Mouse (Mus musculus): Measurements from ENCODE around the gene 1300017J02Rik. TPM values are rescaled to one million over a fixed set of nuclear protein-coding genes. Genes with fewer than 3 reads are reported as not detected.

The 1300017J02Rik gene
- polyA plus RNA-seq, 1 experiment from 2014 or later, result 2.9 TPM

DNA sequence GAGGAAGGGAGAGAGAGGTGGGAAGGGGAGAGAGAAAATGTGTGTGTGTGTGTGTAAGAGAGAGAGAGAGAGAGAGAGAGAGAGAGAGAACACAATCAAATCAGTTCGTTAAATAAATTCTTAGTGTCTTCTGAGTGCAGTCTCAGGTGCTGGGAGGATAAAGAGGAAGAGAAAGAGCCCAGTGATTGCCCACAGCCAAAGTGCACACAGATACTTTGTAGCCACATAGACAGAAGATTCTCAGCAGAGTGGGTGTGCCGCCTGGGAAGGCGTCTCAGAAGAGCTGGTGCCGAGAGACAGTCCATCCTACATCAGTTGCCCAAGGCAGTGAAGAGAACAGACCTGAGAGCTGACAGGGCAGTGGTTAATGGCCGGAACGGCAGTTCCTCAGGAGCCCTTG, 90.6 kb downstream of the 1300017J02Rik start:
- H3K27me3 ChIP-seq (ENCODE audit: control insufficient read depth, insufficient read depth, low read length), result no peaks in the 10 kb centered on the region
- H3K4me1 ChIP-seq (replicated peaks; ENCODE audit: control insufficient read depth, insufficient read depth, low read length), result no peaks in the 10 kb centered on the region
- H3K36me3 ChIP-seq (ENCODE audit: control insufficient read depth, insufficient read depth, low read length), result no peaks in the 10 kb centered on the region
- no peak for DNase-seq (ENCODE audit: low spot score)
- H3K27ac ChIP-seq (ENCODE audit: low read depth, low read length), result no peak overlapping the region
- WGBS, result 77% methylated on average over 6 of the region's 6 CpGs
- no peak for ATAC-seq (replicated peaks; ENCODE audit: low FRiP score)
- no peak overlapping the region for H3K4me2 ChIP-seq (ENCODE audit: low read depth, low read length, severe bottlenecking)
- no peak overlapping the region for H3K4me3 ChIP-seq (ENCODE audit: low read depth, low read length)
- no peaks in the 10 kb centered on the region for H3K9me3 ChIP-seq (ENCODE audit: control insufficient read depth, low read length)
- H3K9ac ChIP-seq (ENCODE audit: low read length), result no peak overlapping the region

GRCm38 (mm10) chr9:103213631-103214030, 91.3 kb downstream of the 1300017J02Rik start:
- H3K4me1 ChIP-seq (replicated peaks; ENCODE audit: control insufficient read depth, insufficient read depth, low read length), result no peaks in the 10 kb centered on the region
- DNase-seq (ENCODE audit: low spot score) (no peak), ATAC-seq (replicated peaks; ENCODE audit: low FRiP score) (no peak)
- no peaks in the 10 kb centered on the region for H3K9me3 ChIP-seq (ENCODE audit: control insufficient read depth, low read length)
- H3K27me3 ChIP-seq (ENCODE audit: control insufficient read depth, insufficient read depth, low read length), result no peaks in the 10 kb centered on the region
- H3K4me3 ChIP-seq (ENCODE audit: low read depth, low read length), result no peak overlapping the region
- H3K27ac ChIP-seq (ENCODE audit: low read depth, low read length), result no peak overlapping the region
- no peak overlapping the region for H3K4me2 ChIP-seq (ENCODE audit: low read depth, low read length, severe bottlenecking)
- no peaks in the 10 kb centered on the region for H3K36me3 ChIP-seq (ENCODE audit: control insufficient read depth, insufficient read depth, low read length)
- WGBS, result 69% methylated on average over 2 of the region's 2 CpGs
- H3K9ac ChIP-seq (ENCODE audit: low read length), result no peak overlapping the region

GRCm38 (mm10) chr9:103212654-103213420, 92.0 kb downstream of the 1300017J02Rik start:
- Histone ChIP-seq H3K4me1 (replicated peaks; ENCODE audit: control insufficient read depth, insufficient read depth, low read length) (no peaks in the 10 kb centered on the region), H3K36me3 (ENCODE audit: control insufficient read depth, insufficient read depth, low read length) (no peaks in the 10 kb centered on the region), H3K27me3 (ENCODE audit: control insufficient read depth, insufficient read depth, low read length) (no peaks in the 10 kb centered on the region), H3K9me3 (ENCODE audit: control insufficient read depth, low read length) (no peaks in the 10 kb centered on the region), H3K4me2 (ENCODE audit: low read depth, low read length, severe bottlenecking) (no peak overlapping the region), H3K4me3 (ENCODE audit: low read depth, low read length) (no peak overlapping the region), H3K9ac (ENCODE audit: low read length) (no peak overlapping the region), H3K27ac (ENCODE audit: low read depth, low read length) (no peak overlapping the region)
- ATAC-seq (replicated peaks; ENCODE audit: low FRiP score) (no peak), DNase-seq (ENCODE audit: low spot score) (no peak)
- 87% methylated on average over 28 of the region's 28 CpGs for WGBS

DNA sequence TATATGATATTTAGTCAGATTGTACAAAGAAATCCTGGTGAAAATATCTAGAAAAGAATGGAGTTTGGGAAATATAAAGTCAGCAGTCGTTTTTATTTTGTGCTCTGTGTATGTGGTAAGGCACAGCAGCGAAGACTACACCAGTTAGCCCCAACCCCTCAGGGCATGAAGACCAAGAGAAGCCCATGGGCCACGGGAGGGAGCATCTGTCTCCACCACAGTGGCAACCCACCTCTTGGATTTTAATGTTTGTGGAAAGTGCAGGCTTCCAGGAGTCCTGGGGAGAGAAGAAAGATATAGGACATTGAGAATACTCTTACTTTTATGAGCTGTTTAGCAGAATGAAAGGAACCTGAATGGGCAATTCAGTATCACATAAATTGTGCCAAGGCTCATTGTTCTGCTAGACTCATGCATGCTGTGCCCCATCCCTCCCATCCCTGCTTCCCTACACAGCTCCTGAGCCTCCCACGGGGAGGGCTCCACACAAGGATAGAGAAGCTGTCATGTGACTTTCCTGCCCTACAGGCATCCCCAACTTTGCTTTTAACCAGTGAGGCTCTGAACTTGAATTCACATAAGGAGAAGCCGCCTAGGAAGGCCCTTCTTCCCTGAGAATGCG, 96.0 kb downstream of the 1300017J02Rik start:
- no peak for DNase-seq (ENCODE audit: low spot score)
- 60% methylated on average over 6 of the region's 6 CpGs for WGBS
- ATAC-seq (replicated peaks; ENCODE audit: low FRiP score), result no peak

GRCm38 (mm10) chr9:103207846-103208245, 97.0 kb downstream of the 1300017J02Rik start:
- H3K4me1 ChIP-seq (replicated peaks; ENCODE audit: control insufficient read depth, insufficient read depth, low read length), result no peaks in the 10 kb centered on the region
- H3K36me3 ChIP-seq (ENCODE audit: control insufficient read depth, insufficient read depth, low read length), result no peaks in the 10 kb centered on the region
- DNase-seq (ENCODE audit: low spot score) (peak; percentile 89), ATAC-seq (replicated peaks; ENCODE audit: low FRiP score) (peak; percentile 90)
- no peaks in the 10 kb centered on the region for H3K9me3 ChIP-seq (ENCODE audit: control insufficient read depth, low read length)
- H3K27ac ChIP-seq (ENCODE audit: low read depth, low read length), result no peak overlapping the region
- H3K9ac ChIP-seq (ENCODE audit: low read length), result no peak overlapping the region
- H3K27me3 ChIP-seq (ENCODE audit: control insufficient read depth, insufficient read depth, low read length), result no peaks in the 10 kb centered on the region
- no peak overlapping the region for H3K4me3 ChIP-seq (ENCODE audit: low read depth, low read length)
- 10% methylated on average over 16 of the region's 16 CpGs for WGBS
- H3K4me2 ChIP-seq (ENCODE audit: low read depth, low read length, severe bottlenecking), result peak overlapping the region; percentile 27; the same call in 1 of the 2 replicates

More for the DNA sequence above, 96.0 kb downstream of the 1300017J02Rik start:
- H3K4me2 ChIP-seq (ENCODE audit: low read depth, low read length, severe bottlenecking), result no peak overlapping the region
- no peaks in the 10 kb centered on the region for H3K9me3 ChIP-seq (ENCODE audit: control insufficient read depth, low read length)
- no peaks in the 10 kb centered on the region for H3K36me3 ChIP-seq (ENCODE audit: control insufficient read depth, insufficient read depth, low read length)
- H3K27ac ChIP-seq (ENCODE audit: low read depth, low read length), result no peak overlapping the region
- no peaks in the 10 kb centered on the region for H3K27me3 ChIP-seq (ENCODE audit: control insufficient read depth, insufficient read depth, low read length)
- H3K9ac ChIP-seq (ENCODE audit: low read length), result no peak overlapping the region
- H3K4me1 ChIP-seq (replicated peaks; ENCODE audit: control insufficient read depth, insufficient read depth, low read length), result no peaks in the 10 kb centered on the region
- no peak overlapping the region for H3K4me3 ChIP-seq (ENCODE audit: low read depth, low read length)

DNA sequence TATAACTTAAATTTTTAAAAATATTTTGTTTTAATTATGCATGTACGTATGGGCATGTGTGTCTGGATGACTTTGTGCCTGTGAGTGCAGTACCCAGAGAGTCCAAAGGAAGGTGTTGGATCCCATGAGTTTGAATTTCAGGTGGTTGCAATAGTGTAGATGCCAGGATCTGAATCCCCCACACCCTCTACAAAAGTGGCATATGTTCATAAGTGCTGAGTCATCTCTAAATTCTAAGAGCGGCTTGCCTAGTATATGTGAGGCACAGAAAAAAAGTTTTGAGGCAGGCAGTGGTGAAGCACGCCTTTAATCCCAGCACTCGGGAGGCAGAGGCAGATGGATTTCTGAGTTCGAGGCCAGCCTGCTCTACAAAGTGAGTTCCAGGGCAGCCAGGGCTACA, 99.1 kb downstream of the 1300017J02Rik start:
- no peaks in the 10 kb centered on the region for H3K9me3 ChIP-seq (ENCODE audit: control insufficient read depth, low read length)
- ATAC-seq (replicated peaks; ENCODE audit: low FRiP score), result no peak
- no peak overlapping the region for H3K27ac ChIP-seq (ENCODE audit: low read depth, low read length)
- no peak overlapping the region for H3K9ac ChIP-seq (ENCODE audit: low read length)
- H3K4me1 ChIP-seq (replicated peaks; ENCODE audit: control insufficient read depth, insufficient read depth, low read length), result no peaks in the 10 kb centered on the region
- H3K27me3 ChIP-seq (ENCODE audit: control insufficient read depth, insufficient read depth, low read length), result no peaks in the 10 kb centered on the region
- H3K4me3 ChIP-seq (ENCODE audit: low read depth, low read length), result no peak overlapping the region
- 91% methylated on average over 5 of the region's 5 CpGs for WGBS
- no peaks in the 10 kb centered on the region for H3K36me3 ChIP-seq (ENCODE audit: control insufficient read depth, insufficient read depth, low read length)
- H3K4me2 ChIP-seq (ENCODE audit: low read depth, low read length, severe bottlenecking), result no peak overlapping the region
- no peak for DNase-seq (ENCODE audit: low spot score)

- WGBS, result under 1% methylated on average over 45 of the region's 45 CpGs
These were observed 103.2 kb downstream of the 1300017J02Rik start, which contains the start of gene Srprb for GRCm38 (mm10) chr9:103201561-103202260. Gene Srprb, minus strand, starts transcription at chr9:103202137.

More at GRCm38 (mm10) chr9:103201561-103202260, 103.2 kb downstream of the 1300017J02Rik start, which contains the start of gene Srprb:
- DNase-seq (ENCODE audit: low spot score), result peak; percentile 94
- H3K4me2 ChIP-seq (ENCODE audit: low read depth, low read length, severe bottlenecking), result peak within 1 kb of the TSS; percentile 62
- peak within 1 kb of the TSS; percentile 65; the same call in 1 of the 2 replicates for H3K27ac ChIP-seq (ENCODE audit: low read depth, low read length)
- no peaks in the 10 kb centered on the region for H3K27me3 ChIP-seq (ENCODE audit: control insufficient read depth, insufficient read depth, low read length)
- peak within 1 kb of the TSS; percentile 85 for H3K9ac ChIP-seq (ENCODE audit: low read length)
- H3K36me3 ChIP-seq (ENCODE audit: control insufficient read depth, insufficient read depth, low read length), result peaks cover 8% of the 10 kb centered on the region; the same call in 1 of the 2 replicates
- peak; percentile 98 for ATAC-seq (replicated peaks; ENCODE audit: low FRiP score)
- H3K4me3 ChIP-seq (ENCODE audit: low read depth, low read length), result peak within 1 kb of the TSS; percentile 76
- no peaks in the 10 kb centered on the region for H3K4me1 ChIP-seq (replicated peaks; ENCODE audit: control insufficient read depth, insufficient read depth, low read length)
- H3K9me3 ChIP-seq (ENCODE audit: control insufficient read depth, low read length), result no peaks in the 10 kb centered on the region

Data from forebrain, embryonic 11.5 days (tissue).